Mouse (Mus musculus): Measurements from ENCODE around the gene Shc3. TPM values are rescaled to one million over a fixed set of nuclear protein-coding genes. Genes with fewer than 3 reads are reported as not detected.

Gene Shc3
- polyA plus RNA-seq (2014; fragmentation: Illumina TruSeq; extraction: RNeasy Lipid Tissue Mini Kit (QIAGEN cat#74804); ENCODE audit: insufficient read depth, low read depth, low replicate concordance): not detected

GRCm38 (mm10) chr13:51568911-51569684, at the start of gene Shc3:
Gene Shc3, minus strand, starts transcription at chr13:51569419.

GRCm38 (mm10) chr13:51408519-51409001, 160.7 kb downstream of the Shc3 start, which contains the start of gene S1pr3:
Gene S1pr3, plus strand, starts transcription at chr13:51408639.

Other genes with a start within 250 kb of the Shc3 start
- 15.8 TPM for gene S1pr3, start 160.8 kb downstream of the Shc3 start, polyA plus RNA-seq (2014; fragmentation: Illumina TruSeq; extraction: RNeasy Lipid Tissue Mini Kit (QIAGEN cat#74804); ENCODE audit: insufficient read depth, low read depth, low replicate concordance)
- 12.2 TPM for gene Cks2, start 75.8 kb upstream of the Shc3 start, polyA plus RNA-seq (2014; fragmentation: Illumina TruSeq; extraction: RNeasy Lipid Tissue Mini Kit (QIAGEN cat#74804); ENCODE audit: insufficient read depth, low read depth, low replicate concordance)
- gene Secisbp2, start 82.3 kb upstream of the Shc3 start, polyA plus RNA-seq (2014; fragmentation: Illumina TruSeq; extraction: RNeasy Lipid Tissue Mini Kit (QIAGEN cat#74804); ENCODE audit: insufficient read depth, low read depth, low replicate concordance): 7.8 TPM
- gene Sema4d, start 224.3 kb upstream of the Shc3 start, polyA plus RNA-seq (2014; fragmentation: Illumina TruSeq; extraction: RNeasy Lipid Tissue Mini Kit (QIAGEN cat#74804); ENCODE audit: insufficient read depth, low read depth, low replicate concordance): 7.0 TPM

All from lung, adult 10 weeks (tissue).